8 mouse cellular contexts compared by ENCODE assay signal in the genomic region with DNA sequence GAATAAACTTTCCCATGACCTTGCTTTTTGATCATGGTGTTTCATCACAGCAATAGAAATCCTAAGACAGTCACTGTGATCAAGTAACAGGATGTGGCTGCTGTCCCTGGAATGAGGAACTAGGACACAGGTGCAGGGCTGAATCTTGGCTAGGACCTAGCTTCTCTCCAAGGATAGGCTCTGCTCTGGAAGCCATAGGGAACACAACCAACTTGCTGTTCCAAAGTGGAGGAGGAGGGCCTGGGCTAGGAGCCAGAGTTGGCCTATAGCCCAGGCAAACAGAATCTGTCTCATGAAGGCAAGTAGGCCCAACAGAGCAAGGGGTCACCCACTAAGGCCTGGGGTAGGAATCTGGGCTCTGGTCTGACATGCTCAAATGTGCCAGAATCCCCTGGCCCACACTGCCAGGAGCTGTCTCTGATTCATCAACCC. TPM values are rescaled to one million over a fixed set of nuclear protein-coding genes. Genes with fewer than 3 reads are reported as not detected.
DNase-seq lines count a peak whose midpoint lies in the region; ATAC-seq and TF ChIP-seq lines count a peak whose summit lies in the region.

No protein-coding gene starts in this region.

- H3K4me1 ChIP-seq in midbrain, embryonic 15.5 days = no peaks in the 10 kb centered on the region
- H3K4me1 ChIP-seq in midbrain, embryonic 11.5 days (ENCODE audit: control insufficient read depth, insufficient read depth, low read length) = peaks cover 2% of the 10 kb centered on the region; the same call in 1 of the 2 replicates

- TF ChIP-seq CTCF in gastrocnemius, adult 2 months (IDR thresholded peaks at IDR 0.05) = no peak

- peak; percentile 33 for ATAC-seq in midbrain, embryonic 15.5 days (replicated peaks)
- ATAC-seq in midbrain, embryonic 11.5 days (ENCODE audit: low FRiP score) = no peak

- H3K36me3 ChIP-seq in midbrain, embryonic 15.5 days (replicated peaks) = no peaks in the 10 kb centered on the region
- H3K36me3 ChIP-seq in midbrain, embryonic 11.5 days (ENCODE audit: control insufficient read depth, insufficient read depth, low read length) = no peaks in the 10 kb centered on the region

- H3K9ac ChIP-seq in midbrain, embryonic 15.5 days = no peak overlapping the region
- no peak overlapping the region for H3K9ac ChIP-seq in midbrain, embryonic 11.5 days (ENCODE audit: low read length)

- DNase-seq in adrenal gland, adult 2 months = peak; percentile 62
- DNase-seq in adrenal gland, postnatal 4 days (ENCODE audit: low spot score in 2 of 2) = no peak
- no peak for DNase-seq in midbrain, embryonic 11.5 days (ENCODE audit: low spot score, missing footprints)
- DNase-seq in gastrocnemius, adult 2 months = peak; percentile 93
- DNase-seq in kidney, postnatal 36 days = peak; percentile 58 to 65
- peak; percentile 65 for DNase-seq in ovary, postnatal 36 days (ENCODE audit: low spot score)
- DNase-seq in retina, postnatal 1 day = no peak

- no peak overlapping the region for H3K4me2 ChIP-seq in midbrain, embryonic 15.5 days
- no peak overlapping the region for H3K4me2 ChIP-seq in midbrain, embryonic 11.5 days

- H3K4me3 ChIP-seq in midbrain, embryonic 15.5 days = no peak overlapping the region
- no peak overlapping the region for H3K4me3 ChIP-seq in midbrain, embryonic 11.5 days (ENCODE audit: low read depth, low read length)
- no peak overlapping the region for H3K4me3 ChIP-seq in gastrocnemius, adult 2 months

- no peak overlapping the region for H3K27ac ChIP-seq in midbrain, embryonic 15.5 days
- no peak overlapping the region for H3K27ac ChIP-seq in midbrain, embryonic 11.5 days (ENCODE audit: low read depth, low read length)
- H3K27ac ChIP-seq in gastrocnemius, adult 2 months = peak overlapping the region; percentile 91

- intact Hi-C loops in gastrocnemius, adult 2 months (cut with DNase I) = no loop called here

- peaks cover 10% of the 10 kb centered on the region for H3K27me3 ChIP-seq in midbrain, embryonic 15.5 days (replicated peaks)
- no peaks in the 10 kb centered on the region; the same call in 1 of the 2 replicates for H3K27me3 ChIP-seq in midbrain, embryonic 11.5 days (ENCODE audit: control insufficient read depth, insufficient read depth, low read length)

- no peaks in the 10 kb centered on the region for H3K9me3 ChIP-seq in midbrain, embryonic 15.5 days
- H3K9me3 ChIP-seq in midbrain, embryonic 11.5 days (ENCODE audit: control insufficient read depth, low read length) = no peaks in the 10 kb centered on the region

RNA-seq across cellular contexts. Expression of a gene that starts 6.2 kb away (rescaled TPM):
- total RNA-seq in adrenal gland, adult 2 months (2021) = not detected
- not detected in 2 replicates for polyA plus RNA-seq in adrenal gland, adult 2 months (2012; rRNA removed)
- not detected for total RNA-seq in adrenal gland, postnatal 4 days (2021)
- polyA plus RNA-seq in midbrain, embryonic 15.5 days (2015; fragmentation: Nextera tagmentation; extraction: Ambion mirVana) = not detected in 2 replicates
- polyA plus RNA-seq in midbrain, embryonic 11.5 days (2014; fragmentation: Nextera tagmentation; extraction: Ambion mirVana) = not detected in 2 replicates
- total RNA-seq in gastrocnemius, adult 2 months (2021) = not detected

RNA-seq across cellular contexts. Expression of a gene that starts 8.7 kb away (rescaled TPM):
- 10 to 100 TPM; 32.9 to 36.6 TPM for total RNA-seq in adrenal gland, adult 2 months (2021)
- polyA plus RNA-seq in adrenal gland, adult 2 months (2012; rRNA removed) = 136 and 153 TPM in 2 replicates
- total RNA-seq in adrenal gland, postnatal 4 days (2021) = 10 to 100 TPM; 33.0 to 41.5 TPM
- polyA plus RNA-seq in midbrain, embryonic 15.5 days (2015; fragmentation: Nextera tagmentation; extraction: Ambion mirVana) = 7.4 and 7.5 TPM in 2 replicates
- 6.3 and 8.4 TPM in 2 replicates for polyA plus RNA-seq in midbrain, embryonic 11.5 days (2014; fragmentation: Nextera tagmentation; extraction: Ambion mirVana)
- 1 to 10 TPM; 2.3 to 4.2 TPM for total RNA-seq in gastrocnemius, adult 2 months (2021)

RNA-seq across cellular contexts. Expression of a gene that starts 30.1 kb away (rescaled TPM):
- total RNA-seq in adrenal gland, adult 2 months (2021) = 10 to 100 TPM; 52.0 to 64.8 TPM
- 50.9 and 61.2 TPM in 2 replicates for polyA plus RNA-seq in adrenal gland, adult 2 months (2012; rRNA removed)
- 10 to 100 TPM; 21.1 to 30.2 TPM for total RNA-seq in adrenal gland, postnatal 4 days (2021)
- 14.5 and 16.9 TPM in 2 replicates for polyA plus RNA-seq in midbrain, embryonic 15.5 days (2015; fragmentation: Nextera tagmentation; extraction: Ambion mirVana)
- polyA plus RNA-seq in midbrain, embryonic 11.5 days (2014; fragmentation: Nextera tagmentation; extraction: Ambion mirVana) = 4.9 and 6.1 TPM in 2 replicates
- total RNA-seq in gastrocnemius, adult 2 months (2021) = 1 to 10 TPM; 4.5 to 5.7 TPM

RNA-seq across cellular contexts. Expression of a gene that starts 31.5 kb away (rescaled TPM):
- total RNA-seq in adrenal gland, adult 2 months (2021) = 100 to 1,000 TPM; 268 to 376 TPM
- polyA plus RNA-seq in adrenal gland, adult 2 months (2012; rRNA removed) = 1,719 and 1,732 TPM in 2 replicates
- total RNA-seq in adrenal gland, postnatal 4 days (2021) = 100 to 1,000 TPM; 294 to 301 TPM
- polyA plus RNA-seq in midbrain, embryonic 15.5 days (2015; fragmentation: Nextera tagmentation; extraction: Ambion mirVana) = 1,455 and 1,508 TPM in 2 replicates
- 1,631 and 1,834 TPM in 2 replicates for polyA plus RNA-seq in midbrain, embryonic 11.5 days (2014; fragmentation: Nextera tagmentation; extraction: Ambion mirVana)
- total RNA-seq in gastrocnemius, adult 2 months (2021) = 100 to 1,000 TPM; 147 to 168 TPM

RNA-seq across cellular contexts. Expression of a gene that starts 47.3 kb away (rescaled TPM):
- total RNA-seq in adrenal gland, adult 2 months (2021) = 10 to 100 TPM; 16.9 to 28.9 TPM
- 14.6 and 17.2 TPM in 2 replicates for polyA plus RNA-seq in adrenal gland, adult 2 months (2012; rRNA removed)
- total RNA-seq in adrenal gland, postnatal 4 days (2021) = 10 to 100 TPM; 12.7 to 21.7 TPM
- 0.61 and 1.6 TPM in 2 replicates for polyA plus RNA-seq in midbrain, embryonic 15.5 days (2015; fragmentation: Nextera tagmentation; extraction: Ambion mirVana)
- 1.0 and 1.2 TPM in 2 replicates for polyA plus RNA-seq in midbrain, embryonic 11.5 days (2014; fragmentation: Nextera tagmentation; extraction: Ambion mirVana)
- total RNA-seq in gastrocnemius, adult 2 months (2021) = 1 to 10 TPM; 2.6 to 3.2 TPM

Comparison
In these comparisons a context has a peak if more than half of its experiments do, and no peak if none do; other contexts are left out.
1. DNase-seq: peak in adrenal gland, adult 2 months (single experiment), gastrocnemius, adult 2 months (single experiment), kidney, postnatal 36 days (2 of 2) and ovary, postnatal 36 days (single experiment); none in adrenal gland, postnatal 4 days (0 of 2), midbrain, embryonic 11.5 days (single experiment) and retina, postnatal 1 day (single experiment).
2. RNA of a gene that starts 8.7 kb away (total RNA-seq): 33.0 to 41.5 TPM in adrenal gland, postnatal 4 days and 32.9 to 36.6 TPM in adrenal gland, adult 2 months; 2.3 to 4.2 TPM in gastrocnemius, adult 2 months; every median in the first group is over 4 times any median in the second.